Mouse (Mus musculus): Measurements from ENCODE around the gene Rpia. TPM values are rescaled to one million over a fixed set of nuclear protein-coding genes. Genes with fewer than 3 reads are reported as not detected.

Rpia gene
- 10 to 100 TPM; 22.7 to 36.2 TPM for total RNA-seq (2023)

DNA sequence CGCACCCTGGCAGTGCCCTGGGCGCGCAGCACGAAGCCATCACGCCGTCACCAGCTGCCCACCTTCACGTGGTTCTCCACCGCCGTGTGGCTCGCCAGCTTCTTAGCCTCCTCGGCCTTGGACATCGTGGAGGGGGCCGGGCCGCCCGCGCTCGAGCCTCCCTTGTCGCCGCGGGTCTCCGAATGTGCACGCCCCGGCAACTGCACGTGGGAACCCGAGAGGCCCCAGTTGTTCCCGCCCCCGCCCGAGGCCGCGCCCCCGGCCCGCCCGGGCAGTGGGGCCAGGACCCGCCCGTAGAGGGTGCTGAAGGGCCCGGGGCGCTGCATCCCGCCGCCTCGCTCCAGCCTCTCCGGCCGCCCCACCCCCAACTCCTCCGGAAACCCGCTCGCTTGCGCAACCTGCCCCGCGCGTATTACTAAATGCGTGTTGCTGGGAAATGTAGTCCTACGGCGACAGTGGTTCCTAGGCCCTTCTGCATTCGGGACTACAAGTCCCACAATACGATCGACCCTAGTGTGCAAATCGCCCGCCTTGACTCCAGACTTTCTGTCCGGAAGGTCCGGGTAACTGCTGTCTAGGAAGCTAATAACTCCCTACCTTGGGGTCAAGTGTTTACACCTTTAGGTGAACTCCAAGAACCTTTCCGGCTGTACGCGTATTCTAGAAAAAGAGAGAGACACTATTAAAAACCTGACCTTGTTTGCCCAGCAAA is at the start of gene Rpia:
Gene Rpia (minus strand): TSS at position 409 of the 712 bp plus-strand sequence.

Other genes with a start within 250 kb of the Rpia start
- 10 to 100 TPM; 52.1 to 56.2 TPM for gene Eif2ak3, start 52.3 kb upstream of the Rpia start, total RNA-seq (2023)
- gene Tex37, start 126.7 kb upstream of the Rpia start, total RNA-seq (2023): not detected
- not detected for gene Foxi3, start 164.3 kb upstream of the Rpia start, total RNA-seq (2023)